Mouse (Mus musculus) cerebellum, adult 11-12 months (tissue): ENCODE data around the gene Izumo1.
A peak's percentile ranks its signal among the peaks of the same experiment; 100 is the strongest.
"Not testable (repeated sequence)": the region's sequence is repeated elsewhere in the genome, so short reads cannot be mapped to it uniquely, and the experiment has no call there.

ENCODE experiments used
- DNase-seq: peaks from one replicate; pipeline ENCODE4 v3.0.0; 2022

The Izumo1 gene

GRCm38 (mm10) chr7:45643441-45644178 lies 22.0 kb downstream of the Izumo1 start:
- peak; percentile 100 for DNase-seq

- peak; percentile 83 for DNase-seq
Observed at GRCm38 (mm10) chr7:45644183-45644582, 22.6 kb downstream of the Izumo1 start.

- DNase-seq, result peak; percentile 69
Observed at GRCm38 (mm10) chr7:45644872-45645590, 23.4 kb downstream of the Izumo1 start.

GRCm38 (mm10) chr7:45645591-45645971 lies 24.0 kb downstream of the Izumo1 start:
- no peak for DNase-seq

GRCm38 (mm10) chr7:45646671-45647070 lies 25.1 kb downstream of the Izumo1 start:
- DNase-seq, result no peak

- DNase-seq, result no peak
Observed at GRCm38 (mm10) chr7:45649351-45649750, 27.7 kb downstream of the Izumo1 start.

GRCm38 (mm10) chr7:45650484-45650883 lies 28.9 kb downstream of the Izumo1 start:
- DNase-seq, result not testable (repeated sequence)

GRCm38 (mm10) chr7:45654424-45655047 lies 32.9 kb downstream of the Izumo1 start:
- no peak for DNase-seq

GRCm38 (mm10) chr7:45660746-45661478 lies 39.3 kb downstream of the Izumo1 start:
- no peak for DNase-seq

GRCm38 (mm10) chr7:45661702-45662101 lies 40.1 kb downstream of the Izumo1 start:
- not testable (repeated sequence) for DNase-seq

- no peak for DNase-seq
Observed at GRCm38 (mm10) chr7:45665303-45666138, 43.9 kb downstream of the Izumo1 start.

GRCm38 (mm10) chr7:45666161-45666560 lies 44.5 kb downstream of the Izumo1 start, which contains the start of gene Fut2:
Fut2 (minus strand) TSS chr7:45666394.
- DNase-seq, result no peak

- no peak for DNase-seq
Observed at GRCm38 (mm10) chr7:45667761-45668160, 46.1 kb downstream of the Izumo1 start.

GRCm38 (mm10) chr7:45668921-45669320 lies 47.3 kb downstream of the Izumo1 start:
- no peak for DNase-seq

- DNase-seq, result no peak
Observed at GRCm38 (mm10) chr7:45677627-45678295, 56.1 kb downstream of the Izumo1 start.
